Mouse (Mus musculus) layer of hippocampus, adult 9-11 months (tissue): Measurements from ENCODE around the gene Lrp3.

ENCODE experiments used
- DNase-seq: peaks from one replicate; pipeline ENCODE4 v3.0.0; 2022

The Lrp3 gene

DNA sequence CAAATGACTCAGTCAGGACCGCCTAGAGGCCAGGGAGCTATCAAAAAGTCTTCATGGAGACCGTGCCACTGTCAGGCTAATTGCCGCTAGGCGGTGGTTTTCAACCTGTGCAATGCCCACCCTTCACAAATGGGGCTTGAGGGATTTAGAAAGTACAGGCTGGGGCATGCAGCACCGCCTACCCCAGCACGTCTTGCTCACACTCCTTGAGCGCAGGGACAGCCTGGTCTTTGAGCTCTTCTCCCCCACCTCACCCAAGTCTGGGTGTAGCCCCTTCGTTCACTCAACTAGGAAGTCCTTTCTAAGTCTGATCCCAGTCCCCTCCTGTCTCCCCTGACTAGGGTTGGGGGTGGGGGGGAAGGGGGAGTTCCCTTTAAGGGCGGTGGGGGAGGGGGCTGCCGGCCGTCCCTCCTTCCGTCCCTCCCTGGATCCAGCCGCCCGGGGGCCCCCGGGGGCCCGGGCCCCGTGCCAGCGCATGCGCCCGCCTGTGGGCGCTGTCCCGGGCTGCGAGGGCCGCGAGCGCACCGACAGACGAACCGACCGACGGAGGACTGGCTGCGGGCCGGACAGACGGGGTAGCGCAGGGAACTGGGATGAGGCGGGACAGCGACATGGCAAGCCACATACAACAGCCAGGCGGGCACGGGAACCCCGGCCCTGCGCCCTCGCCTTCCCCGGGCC is 29.3 kb downstream of the Lrp3 start, which contains the start of gene Slc7a10:
Gene Slc7a10 (plus strand): TSS at position 497 of the 681 bp plus-strand sequence.
- no peak for DNase-seq

DNA sequence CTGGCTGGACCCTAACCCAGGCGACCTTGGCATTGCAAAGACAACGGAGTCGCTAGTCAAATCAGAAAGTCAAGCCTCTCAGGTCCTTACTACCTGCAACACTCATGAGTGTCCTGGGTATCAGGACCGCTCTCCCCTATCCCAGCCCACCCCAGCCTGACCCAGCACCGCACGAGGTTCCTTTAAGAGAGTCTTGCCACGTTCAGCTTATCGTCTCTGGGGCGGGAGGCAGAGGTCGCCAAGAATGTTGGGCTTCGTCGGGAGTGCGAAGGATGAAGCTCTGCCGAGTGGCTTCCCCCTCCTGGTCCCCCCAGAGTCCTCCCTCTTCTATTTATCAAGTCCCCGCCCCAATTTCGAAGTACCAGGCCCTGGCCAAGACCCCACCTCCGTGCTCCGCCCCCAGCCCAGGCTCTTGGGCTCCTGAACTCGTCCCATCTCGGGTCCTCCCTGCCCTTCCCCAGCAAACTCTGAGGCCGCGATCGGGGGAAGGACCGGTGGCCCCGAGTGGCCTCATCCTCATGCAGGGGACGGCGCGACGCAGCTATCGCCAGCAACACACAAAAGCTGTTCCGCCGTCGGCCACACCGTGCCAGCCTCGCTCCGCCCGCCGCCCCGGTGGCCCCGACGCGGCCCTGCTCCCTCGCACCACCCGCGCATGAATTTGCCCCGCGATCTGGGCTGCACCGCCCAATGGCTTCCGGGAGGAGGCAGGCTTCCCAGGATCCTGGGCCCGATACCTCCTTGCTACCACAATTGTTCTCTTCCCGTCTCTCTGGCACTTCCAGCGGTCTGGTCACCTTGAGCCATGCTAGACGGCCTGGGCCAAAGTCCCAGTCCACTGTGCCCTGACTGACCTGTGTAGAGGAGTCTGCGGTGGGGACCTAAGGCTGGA is 30.2 kb downstream of the Lrp3 start:
- DNase-seq = peak; percentile 39

DNA sequence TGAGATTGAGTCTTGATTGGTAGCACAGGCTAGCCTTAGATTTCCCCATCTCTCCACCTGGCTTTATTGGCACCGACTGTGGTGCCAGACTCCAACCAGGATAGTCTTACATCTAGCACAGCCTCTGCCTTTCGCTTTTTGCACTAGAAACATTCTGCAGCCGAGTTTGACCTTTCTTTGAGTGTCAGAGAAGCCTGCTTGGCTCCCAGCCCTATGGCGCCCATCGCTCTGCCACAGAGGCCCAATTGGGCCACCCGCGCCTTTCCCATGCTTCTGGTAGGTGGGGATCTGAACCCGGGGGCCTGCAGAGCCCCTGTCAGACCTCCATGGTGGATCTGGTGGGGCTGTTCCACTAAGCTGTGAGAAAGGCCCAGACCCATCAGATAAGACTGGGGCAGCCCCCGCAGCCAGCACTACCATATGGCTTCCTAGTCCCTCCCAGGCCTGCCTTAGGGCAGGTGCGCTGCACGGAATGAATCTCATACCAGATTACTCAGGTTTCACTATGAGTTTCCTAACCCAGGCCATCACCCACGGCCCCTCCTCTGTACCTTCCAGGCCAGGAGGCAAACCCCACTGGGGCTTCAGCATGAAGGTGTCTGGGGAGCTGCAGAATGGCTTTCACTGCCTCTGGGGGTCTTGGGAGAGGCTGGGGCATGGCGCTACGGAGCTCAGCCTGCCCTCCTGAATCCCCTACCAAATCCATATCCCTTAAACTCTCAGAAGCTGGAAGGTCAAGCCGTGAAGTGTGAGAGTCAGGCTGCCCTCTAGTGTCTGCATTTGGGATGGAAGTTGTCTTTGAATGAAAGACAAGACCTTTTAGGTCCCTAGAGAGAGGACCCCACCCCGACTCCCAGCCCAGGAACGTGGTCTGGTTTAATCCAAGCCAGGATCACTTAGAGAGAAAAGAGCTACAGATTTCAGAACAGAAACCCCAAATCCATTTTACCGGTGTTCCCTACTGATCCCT is 38.6 kb downstream of the Lrp3 start:
- DNase-seq = no peak

DNA sequence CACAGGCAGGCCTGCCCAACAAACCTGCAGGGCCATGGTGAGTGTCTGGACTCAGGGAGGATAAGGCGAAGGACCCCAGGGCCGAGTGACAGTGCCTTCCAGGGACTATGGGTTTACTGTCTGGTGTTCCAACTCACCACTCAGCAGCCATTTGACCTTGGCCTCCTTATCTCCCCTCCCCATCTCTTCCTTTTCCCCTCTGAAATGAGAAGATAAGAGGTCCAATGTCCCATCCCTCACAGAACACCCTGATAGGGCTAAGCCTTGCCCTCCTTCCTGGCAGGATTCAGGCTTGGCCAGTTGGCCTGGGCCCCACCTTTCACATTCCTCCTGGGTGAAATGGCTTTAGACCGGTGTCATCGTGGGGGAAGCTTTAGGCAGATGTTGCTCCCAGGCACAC is 39.8 kb downstream of the Lrp3 start:
- no peak for DNase-seq

DNA sequence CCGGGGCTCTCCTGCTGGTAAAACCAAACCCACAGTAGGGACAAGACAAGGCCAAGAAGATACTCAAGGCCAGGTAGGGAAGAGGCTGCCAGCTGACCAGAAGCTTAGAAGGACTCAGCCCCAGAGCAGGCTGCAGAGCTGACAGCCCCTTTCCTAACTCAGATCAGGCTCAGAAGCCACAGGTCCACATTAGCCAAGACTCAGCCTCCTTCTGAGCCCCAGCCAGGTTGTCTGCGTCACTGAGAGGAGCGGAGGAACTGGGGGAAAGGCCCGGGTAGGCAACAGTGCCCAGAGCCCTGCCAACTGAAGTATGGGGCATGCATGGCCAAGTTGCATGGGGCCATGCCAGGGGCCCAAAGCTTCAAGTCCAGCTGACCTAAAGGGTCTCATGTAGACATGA is 42.8 kb downstream of the Lrp3 start:
- no peak for DNase-seq

DNA sequence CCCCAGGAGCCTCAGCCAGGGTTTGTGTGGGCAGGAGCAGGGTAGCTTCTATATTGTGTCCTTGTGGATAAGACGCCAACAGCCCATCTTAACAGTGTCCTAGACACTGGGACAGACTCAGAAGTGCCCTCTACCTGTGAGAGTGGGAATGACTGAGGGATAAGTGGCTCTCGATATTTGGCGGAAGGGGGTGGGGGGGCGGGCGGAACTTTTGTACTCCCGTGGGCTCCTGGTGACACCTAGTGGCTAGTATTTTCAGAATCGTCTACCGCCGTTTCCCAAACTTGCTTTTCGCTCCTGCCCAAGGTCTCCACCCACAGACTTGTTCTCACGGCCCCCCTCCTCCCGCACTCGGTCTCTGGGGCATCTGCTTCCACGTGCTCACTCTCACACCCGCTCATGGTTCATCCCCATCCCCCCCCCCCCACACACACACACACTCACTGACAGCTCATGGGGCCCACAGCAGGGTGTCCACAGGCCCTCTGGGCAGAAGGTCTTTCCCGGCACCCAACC is 43.4 kb downstream of the Lrp3 start:
- DNase-seq = peak; percentile 79

DNA sequence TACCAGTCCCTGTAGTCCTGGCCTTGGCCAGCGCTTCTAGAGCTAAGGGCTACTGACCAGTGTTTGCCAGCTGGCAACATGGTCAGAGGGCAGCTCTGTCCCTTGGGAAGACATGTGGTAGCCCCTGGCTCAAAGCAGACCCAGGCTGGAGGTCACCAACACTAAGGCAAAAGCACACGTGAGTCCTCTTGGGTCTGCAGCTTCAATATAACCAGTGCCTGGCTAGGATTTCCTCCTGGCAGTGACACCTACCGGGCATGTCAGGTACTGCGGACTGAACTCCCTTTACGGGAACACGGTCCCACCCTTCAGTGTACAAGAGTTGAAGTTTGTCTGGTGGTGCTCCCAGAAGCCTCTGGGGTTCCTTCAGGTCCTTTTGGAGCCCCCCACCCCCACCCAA is 46.0 kb downstream of the Lrp3 start:
- DNase-seq = peak; percentile 82

DNA sequence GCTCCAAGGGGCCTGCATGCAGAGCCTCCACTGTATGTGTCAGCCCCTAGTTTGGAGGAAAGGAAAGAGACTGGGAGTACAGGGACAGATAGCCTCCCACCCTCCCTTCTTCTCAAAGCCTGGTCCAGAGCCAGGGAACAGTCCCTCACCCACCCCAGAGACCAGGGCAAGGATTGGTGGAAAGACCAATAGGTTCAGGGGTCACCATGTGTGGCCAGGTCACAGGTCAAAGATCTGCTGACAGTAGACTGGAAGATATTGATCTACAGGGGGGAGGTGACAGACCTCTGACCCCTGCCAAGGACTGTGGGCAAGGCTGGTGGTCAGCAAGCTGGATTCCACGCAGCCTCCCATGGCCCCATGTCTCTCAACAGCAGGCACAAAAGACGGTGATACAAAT is 47.4 kb downstream of the Lrp3 start:
- no peak for DNase-seq

DNA sequence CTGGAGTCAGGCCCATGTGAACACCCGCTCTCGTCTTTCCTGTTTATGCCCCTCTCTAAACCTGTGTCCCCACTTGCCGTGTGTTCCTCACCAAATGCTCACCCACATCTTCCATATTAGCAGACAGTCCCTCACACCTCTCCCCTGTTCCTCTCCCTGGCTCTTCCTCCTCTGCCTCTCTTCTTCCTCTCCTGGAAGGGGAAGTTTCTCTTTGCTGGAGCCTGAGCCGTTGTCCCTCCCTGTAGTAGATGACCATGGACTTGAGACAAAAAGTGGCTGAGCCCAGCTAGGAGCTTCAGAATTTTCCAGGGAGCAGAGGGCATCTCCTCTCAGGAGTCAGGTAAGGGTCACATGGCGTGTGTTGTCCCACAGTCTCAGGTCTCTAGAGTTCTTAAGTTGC is 48.3 kb downstream of the Lrp3 start:
- no peak for DNase-seq

DNA sequence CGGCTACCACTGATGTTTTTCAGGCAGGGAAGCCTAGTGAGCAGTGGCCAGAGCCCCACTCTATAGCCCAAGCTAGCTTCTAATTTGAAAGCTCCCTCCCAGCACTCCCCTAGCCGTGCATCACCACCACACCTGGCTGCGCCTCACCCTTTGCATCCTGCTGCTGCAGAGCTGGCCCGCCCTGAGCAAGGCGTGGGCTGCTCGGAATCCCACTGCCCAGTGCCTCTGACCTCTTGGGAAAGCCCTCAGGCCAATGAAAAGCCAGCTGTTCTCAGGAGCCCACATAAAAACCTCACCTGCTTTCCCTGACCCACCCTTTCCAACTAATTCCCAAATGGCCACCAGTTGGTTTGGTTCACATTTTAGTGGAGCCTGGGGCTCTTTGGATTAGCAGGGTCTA is 51.2 kb downstream of the Lrp3 start:
- no peak for DNase-seq

DNA sequence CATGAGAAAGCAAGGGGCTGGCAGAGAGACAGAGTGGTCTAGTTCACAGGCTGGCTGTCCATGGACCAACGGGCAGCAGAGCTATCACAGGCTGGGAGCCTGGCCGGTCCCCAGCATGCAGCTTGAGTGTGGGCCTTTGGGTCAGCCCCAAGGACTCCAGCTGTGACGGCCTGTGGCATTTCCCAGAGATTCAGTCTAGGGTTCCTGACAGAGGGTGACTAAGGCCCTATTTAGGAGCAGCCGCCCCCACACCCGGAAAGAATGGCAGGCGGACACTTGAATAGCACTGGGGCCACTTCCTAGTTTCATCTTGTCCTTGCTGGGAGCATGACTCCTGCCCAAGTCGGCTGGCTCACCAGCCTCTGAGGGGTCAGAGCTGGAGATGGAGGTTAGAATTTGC is 51.7 kb downstream of the Lrp3 start:
- DNase-seq = peak; percentile 84

DNA sequence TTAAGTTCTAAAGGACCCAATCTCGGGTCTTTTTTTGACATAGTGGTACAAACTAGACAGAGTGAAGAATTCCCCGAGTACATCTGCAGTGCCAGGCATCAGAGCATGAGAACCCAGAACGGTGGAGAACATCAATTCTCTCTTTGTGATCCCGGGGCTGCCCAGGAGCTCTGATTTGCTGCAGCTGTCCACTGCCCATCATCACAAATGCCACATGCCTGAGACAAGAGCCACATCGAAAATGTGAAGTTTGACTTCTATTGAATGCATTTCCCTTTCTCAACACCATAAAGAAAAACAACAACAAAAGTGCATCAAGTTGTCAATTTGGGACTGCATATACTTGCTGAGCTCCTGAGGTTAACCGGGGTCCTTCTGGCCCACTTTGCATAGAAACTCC is 52.9 kb downstream of the Lrp3 start:
- no peak for DNase-seq

DNA sequence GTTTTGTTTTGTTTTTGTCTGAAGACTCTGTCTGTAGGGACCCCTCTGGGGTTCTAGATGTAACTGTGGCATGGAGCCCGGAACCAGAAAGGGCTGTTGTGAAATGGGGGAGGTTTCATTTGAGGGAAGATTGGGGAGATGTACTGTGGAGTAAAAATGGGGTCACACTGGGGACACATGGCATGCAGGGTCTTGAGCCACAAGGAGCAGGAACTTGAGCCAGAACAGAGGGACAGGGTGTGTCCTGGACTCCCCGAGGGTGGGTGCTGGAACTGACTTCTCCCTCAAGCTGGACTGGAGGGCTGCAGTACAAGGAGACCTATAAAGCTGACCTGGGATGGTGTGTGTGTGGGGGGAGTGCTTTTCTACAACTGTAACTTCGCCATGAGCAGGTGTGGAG is 57.8 kb downstream of the Lrp3 start:
- no peak for DNase-seq

DNA sequence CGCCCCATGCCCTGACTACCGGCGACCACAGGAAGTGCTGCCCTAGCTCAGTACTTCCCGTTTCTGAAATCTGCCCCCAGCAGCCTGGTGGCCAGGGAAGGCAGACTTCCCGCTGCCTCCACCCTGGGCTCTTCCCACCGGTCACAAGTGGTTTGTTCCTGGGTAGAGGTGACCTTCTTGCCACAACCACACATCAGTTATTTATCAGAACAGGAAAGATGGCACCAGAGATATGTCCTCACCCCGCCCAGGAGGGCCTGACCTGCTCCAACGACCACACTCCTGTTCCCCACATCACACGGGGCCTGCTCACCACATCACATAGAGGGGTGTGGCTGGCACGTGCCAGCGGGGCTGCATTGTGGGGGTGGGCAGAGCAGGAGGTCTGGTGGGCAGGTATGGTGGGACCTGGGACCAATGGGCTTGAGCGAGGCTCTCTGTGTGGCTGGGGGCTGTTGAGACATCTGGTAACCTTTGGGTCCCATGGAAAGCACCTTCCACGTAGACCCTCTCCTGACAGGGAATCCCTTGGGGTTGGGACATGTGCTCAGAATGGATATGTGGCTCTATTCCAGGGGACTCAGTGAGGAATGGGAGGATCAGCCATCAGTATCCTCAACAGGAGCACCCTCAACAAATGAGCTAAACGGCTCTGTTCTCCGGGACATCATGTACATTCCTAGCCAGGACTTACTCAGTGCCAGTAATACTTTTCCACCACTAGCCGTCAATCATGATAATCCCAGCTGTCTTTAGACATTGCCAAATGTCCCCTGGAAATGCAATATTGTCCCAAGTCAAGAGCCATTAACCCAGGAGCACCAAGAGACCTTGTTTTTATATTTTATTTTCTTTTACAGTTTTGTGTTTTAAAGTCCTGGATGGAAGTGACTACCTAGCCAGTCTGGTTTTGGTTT is 58.5 kb downstream of the Lrp3 start:
- peak; percentile 30 for DNase-seq

DNA sequence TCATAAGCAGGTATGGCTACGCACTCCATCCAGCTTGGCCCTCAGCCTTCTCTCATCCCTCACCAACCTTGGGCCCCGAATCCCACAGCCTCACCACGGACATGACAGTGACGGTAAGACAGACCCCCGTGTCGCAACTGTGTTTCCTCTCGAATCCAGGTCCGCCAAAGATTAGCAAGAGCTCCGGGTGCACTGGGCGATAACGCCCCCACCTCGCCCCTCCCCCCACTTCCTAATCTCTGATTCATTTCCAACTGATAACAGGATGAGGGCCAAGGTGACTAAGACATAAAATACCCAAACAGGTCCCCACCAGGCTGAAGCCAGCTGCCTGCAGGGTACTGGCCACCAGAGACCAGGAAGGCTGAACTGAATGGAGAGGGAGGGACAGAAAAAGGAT is 60.8 kb downstream of the Lrp3 start:
- DNase-seq = no peak

DNA sequence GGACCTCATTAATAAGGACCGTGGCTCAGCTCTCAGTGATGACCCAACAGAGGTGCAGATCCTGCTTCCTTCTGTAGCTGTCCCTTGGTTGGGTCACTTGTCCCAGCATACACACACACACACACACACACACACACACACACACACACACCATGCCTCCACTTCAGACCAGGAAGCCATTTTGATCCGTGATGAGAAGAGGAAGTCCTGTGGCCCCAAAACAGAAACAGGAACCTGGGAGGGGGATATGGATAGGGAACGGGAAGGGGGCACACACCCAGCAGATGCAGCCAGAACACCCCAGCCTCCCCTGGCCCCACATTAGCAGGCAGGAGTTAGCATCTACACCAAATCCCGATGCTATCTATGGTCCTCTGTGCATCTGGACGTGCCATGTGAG is 64.4 kb downstream of the Lrp3 start:
- peak; percentile 66 for DNase-seq
